Mouse (Mus musculus) neural tube, embryonic 14.5 days (tissue): ENCODE measurements at regions not wholly inside any gene's neighbourhood (a gene's known extent, or its start where the extent isn't known, plus 50 kb on each side); places are given as distances from the start of the nearest gene placed in this dataset.

Experiments used
- ATAC-seq: fragments of 200-750 bp; cut with Nextera tagmentation; 2 replicates; pipeline ENCODE4 v1.8.0; 2017; ENCODE audit warnings: low read depth, mild to moderate bottlenecking, moderate TSS enrichment, moderate library complexity
- H3K27ac ChIP-seq: fragments of 300-500 bp; sonication (generic); 2 replicates; pipeline ENCODE4 v1.5.1; 2014; ENCODE audit warnings: low read depth, mild to moderate bottlenecking, control low read depth, low read length, moderate library complexity, mixed read lengths
- H3K27me3 ChIP-seq: fragments of 300-500 bp; sonication (generic); 2 replicates; pipeline ENCODE4 v1.6.1; 2014; ENCODE audit warnings: low read length; ENCODE audit not compliant: control insufficient read depth, insufficient read depth
- H3K36me3 ChIP-seq: fragments of 300-500 bp; sonication (generic); 2 replicates; pipeline ENCODE4 v1.6.1; 2014; ENCODE audit warnings: low read length, mixed read lengths; ENCODE audit not compliant: control insufficient read depth, insufficient read depth
- H3K4me1 ChIP-seq: fragments of 300-500 bp; sonication (generic); 2 replicates; pipeline ENCODE4 v1.6.1; 2014; ENCODE audit warnings: low read length; ENCODE audit not compliant: control insufficient read depth, insufficient read depth
- H3K4me2 ChIP-seq: fragments of 300-500 bp; sonication (generic); 2 replicates; pipeline ENCODE4 v1.6.1; 2014; ENCODE audit warnings: mild to moderate bottlenecking, low read depth, low read length, control low read depth
- H3K4me3 ChIP-seq: fragments of 300-500 bp; sonication (generic); 2 replicates; pipeline ENCODE4 v1.5.1; 2014; ENCODE audit warnings: low read depth, low read length, control low read depth, mixed read lengths
- H3K9ac ChIP-seq: fragments of 300-500 bp; sonication (generic); replicated peaks from 2 replicates; pipeline ENCODE4 v1.6.1; 2014; ENCODE audit warnings: low read depth, mild to moderate bottlenecking, control low read depth, low read length, mixed read lengths
- H3K9me3 ChIP-seq: fragments of 300-500 bp; sonication (generic); 2 replicates; pipeline ENCODE4 v1.6.1; 2016; ENCODE audit warnings: low read length; ENCODE audit not compliant: control insufficient read depth
- WGBS: fragments of 180-500 bp; shearing (Covaris S2); extraction: QIAGEN DNeasy Blood & Tissue Kit; methylation state at CpG from one replicate; pipeline ENCODE4 v1.1.7; 2014; 5-methylcytosine and 5-hydroxymethylcytosine counted together

DNA sequence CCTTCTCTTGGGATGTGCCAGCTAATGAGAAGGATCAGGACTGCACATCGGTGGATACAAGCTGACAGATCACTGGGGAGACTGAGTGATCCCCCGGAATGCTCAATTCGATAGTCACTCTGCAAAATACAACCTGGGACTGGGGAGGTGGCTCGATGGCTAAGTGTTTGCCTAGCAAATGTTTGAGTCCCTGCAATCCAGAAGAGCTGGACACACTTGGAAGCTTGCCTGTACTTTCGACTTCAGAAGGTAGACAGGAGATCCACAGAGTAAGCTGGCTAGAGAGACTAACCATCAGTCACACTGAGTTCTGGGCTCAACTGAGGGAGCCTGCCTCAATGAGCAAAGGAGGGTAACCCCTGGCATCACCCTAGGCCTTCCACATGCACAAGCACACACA, 69.7 kb downstream of the Rplp1 start:
- ATAC-seq = no peak
- H3K4me1 ChIP-seq = no peaks in the 10 kb centered on the region
- no peaks in the 10 kb centered on the region for H3K9me3 ChIP-seq
- no peak overlapping the region for H3K27ac ChIP-seq
- no peak overlapping the region for H3K9ac ChIP-seq
- H3K4me2 ChIP-seq = no peak overlapping the region
- no peaks in the 10 kb centered on the region for H3K36me3 ChIP-seq
- WGBS = 91% methylated on average over 5 of the region's 5 CpGs
- no peaks in the 10 kb centered on the region for H3K27me3 ChIP-seq
- H3K4me3 ChIP-seq = no peak overlapping the region

DNA sequence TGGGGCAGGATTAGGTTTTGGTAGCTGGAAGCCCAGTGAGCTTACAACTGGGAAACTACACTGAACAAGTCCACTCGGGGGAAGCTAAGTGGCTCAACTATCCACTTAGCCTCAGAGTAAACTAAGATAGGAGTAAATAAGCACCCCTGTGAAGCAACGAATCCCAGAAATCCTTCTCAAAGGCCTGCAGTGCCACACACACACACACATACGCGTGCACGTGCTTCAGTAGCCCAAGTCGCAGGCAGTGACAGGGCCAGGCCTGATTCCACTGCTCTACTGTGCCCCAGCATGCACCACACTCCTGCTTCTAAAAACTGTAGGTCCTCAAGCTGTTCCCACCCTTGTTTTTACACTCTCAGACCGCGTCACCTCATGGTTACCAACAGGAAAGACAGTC, 70.2 kb downstream of the Rplp1 start:
- Histone ChIP-seq H3K27ac (no peak overlapping the region), H3K36me3 (no peaks in the 10 kb centered on the region), H3K27me3 (no peaks in the 10 kb centered on the region), H3K9me3 (no peaks in the 10 kb centered on the region), H3K4me1 (no peaks in the 10 kb centered on the region), H3K4me2 (no peak overlapping the region), H3K9ac (no peak overlapping the region), H3K4me3 (no peak overlapping the region)
- no peak for ATAC-seq
- WGBS = 82% methylated on average over 8 of the region's 8 CpGs

DNA sequence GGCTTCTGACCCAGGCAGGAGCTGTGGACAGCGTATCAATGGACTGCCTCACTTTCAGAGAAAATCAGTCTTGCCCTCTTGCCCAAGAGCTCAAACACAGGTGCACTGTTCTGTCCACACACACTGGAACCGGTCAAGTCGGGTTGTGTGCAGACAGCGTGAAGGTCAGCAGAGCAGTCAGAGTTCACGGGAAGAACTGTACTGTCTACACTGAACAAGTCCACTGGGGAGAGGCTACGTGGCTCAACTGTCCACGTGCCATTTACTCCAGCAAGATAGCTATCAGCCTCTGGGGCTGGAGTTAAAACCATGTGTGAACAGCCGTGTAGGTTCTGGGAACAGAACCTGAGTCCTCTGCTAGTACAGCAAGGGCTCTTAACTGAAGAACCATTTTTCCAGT, 70.8 kb downstream of the Rplp1 start:
- H3K9ac ChIP-seq = no peak overlapping the region
- no peaks in the 10 kb centered on the region for H3K9me3 ChIP-seq
- 77% methylated on average over 8 of the region's 8 CpGs for WGBS
- H3K27me3 ChIP-seq = no peaks in the 10 kb centered on the region
- no peak overlapping the region for H3K4me2 ChIP-seq
- no peak for ATAC-seq
- no peaks in the 10 kb centered on the region for H3K4me1 ChIP-seq
- no peaks in the 10 kb centered on the region for H3K36me3 ChIP-seq
- no peak overlapping the region for H3K4me3 ChIP-seq
- no peak overlapping the region for H3K27ac ChIP-seq

DNA sequence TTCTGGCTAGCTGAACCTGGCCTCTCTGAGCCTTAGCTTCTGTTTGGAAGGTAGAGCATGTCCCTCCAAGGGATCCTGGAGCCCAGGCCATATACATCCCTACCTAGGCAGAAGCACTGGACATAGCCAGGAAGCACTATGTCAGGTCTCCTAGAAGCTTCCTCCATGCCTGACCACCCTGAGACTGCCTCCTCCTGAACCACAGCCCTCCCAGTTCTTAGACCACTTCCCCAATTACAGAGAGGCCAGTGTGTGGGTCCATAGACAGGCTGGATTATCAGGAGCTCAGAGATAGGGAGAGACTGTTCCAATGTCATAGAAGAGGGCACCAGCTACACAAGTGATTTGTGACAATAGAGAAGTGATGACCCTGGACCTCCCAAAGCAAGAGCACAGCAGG, 72.0 kb downstream of the Rplp1 start:
- H3K4me1 ChIP-seq = no peaks in the 10 kb centered on the region
- H3K9me3 ChIP-seq = no peaks in the 10 kb centered on the region
- no peak overlapping the region for H3K4me2 ChIP-seq
- no peaks in the 10 kb centered on the region for H3K27me3 ChIP-seq
- no peaks in the 10 kb centered on the region for H3K36me3 ChIP-seq
- no peak for ATAC-seq
- H3K9ac ChIP-seq = no peak overlapping the region
- no peak overlapping the region for H3K4me3 ChIP-seq
- H3K27ac ChIP-seq = no peak overlapping the region

DNA sequence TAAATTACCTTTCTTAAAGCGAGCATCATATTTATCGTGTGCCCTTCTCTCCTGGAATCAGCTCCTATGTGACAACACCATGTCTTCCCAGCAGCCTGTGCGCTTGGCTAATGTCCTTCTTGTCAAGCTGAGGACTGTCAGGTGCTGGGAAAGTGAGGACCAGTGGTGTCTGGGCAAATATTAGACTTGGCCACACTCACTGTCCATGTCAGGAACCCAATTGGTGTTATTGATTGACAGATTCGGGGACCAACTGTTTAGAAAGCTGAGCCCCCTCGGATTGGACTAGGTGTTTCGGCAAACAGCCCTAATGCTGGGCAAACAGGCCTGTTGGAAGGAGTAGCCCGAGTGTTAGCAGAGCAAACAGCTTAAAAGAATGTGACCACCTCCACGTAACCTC, 73.1 kb downstream of the Rplp1 start:
- Histone ChIP-seq H3K4me3 (no peak overlapping the region), H3K4me2 (no peak overlapping the region), H3K27me3 (no peaks in the 10 kb centered on the region), H3K9me3 (no peaks in the 10 kb centered on the region), H3K27ac (no peak overlapping the region), H3K4me1 (no peaks in the 10 kb centered on the region), H3K36me3 (no peaks in the 10 kb centered on the region), H3K9ac (no peak overlapping the region)
- no peak for ATAC-seq
- WGBS = 89% methylated on average over 8 of the region's 8 CpGs

DNA sequence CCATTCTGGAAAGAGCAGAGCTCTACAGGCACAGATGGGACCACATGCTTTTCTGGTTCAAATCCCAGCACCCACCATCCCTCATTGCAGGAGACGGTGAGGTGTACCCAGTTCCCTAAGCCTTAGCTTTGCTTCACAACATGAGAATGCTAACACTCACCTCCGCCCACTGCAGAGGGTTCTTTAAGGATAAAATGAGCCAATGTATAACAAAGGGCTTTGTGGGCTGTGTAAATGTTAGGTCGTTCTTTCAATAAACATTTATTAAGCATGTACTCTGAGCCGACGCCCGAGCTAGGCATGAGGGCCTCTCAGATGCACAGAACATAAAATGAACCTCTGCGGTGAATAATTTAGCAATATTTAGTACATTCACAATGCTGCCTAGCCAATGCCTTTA, 74.0 kb downstream of the Rplp1 start:
- WGBS = 64% methylated on average over 7 of the region's 7 CpGs
- H3K4me1 ChIP-seq = no peaks in the 10 kb centered on the region
- H3K36me3 ChIP-seq = no peaks in the 10 kb centered on the region
- no peak overlapping the region for H3K4me3 ChIP-seq
- no peaks in the 10 kb centered on the region for H3K9me3 ChIP-seq
- ATAC-seq = no peak
- no peaks in the 10 kb centered on the region for H3K27me3 ChIP-seq
- no peak overlapping the region for H3K4me2 ChIP-seq
- no peak overlapping the region for H3K9ac ChIP-seq
- no peak overlapping the region for H3K27ac ChIP-seq

DNA sequence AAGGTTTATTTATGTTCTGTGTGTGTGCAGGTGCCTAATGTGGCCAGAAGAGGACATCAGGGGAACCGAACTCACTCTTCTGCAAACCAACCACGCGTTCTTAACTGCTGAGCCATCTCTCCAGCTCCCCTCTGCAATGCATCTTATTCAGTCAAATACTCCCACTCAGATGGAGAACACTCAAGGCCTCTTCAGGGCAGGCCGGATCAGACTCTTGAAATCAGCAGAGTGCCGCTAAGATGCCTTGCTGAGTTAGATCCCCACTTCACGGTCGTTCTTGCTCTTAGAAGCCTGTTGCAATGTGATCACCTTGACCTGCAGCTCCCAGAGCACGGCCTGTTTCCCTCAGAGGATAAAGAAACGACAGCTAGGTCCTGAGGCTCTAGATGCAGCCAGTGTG, 81.1 kb downstream of the Rplp1 start:
- no peak overlapping the region for H3K9ac ChIP-seq
- no peaks in the 10 kb centered on the region for H3K36me3 ChIP-seq
- no peaks in the 10 kb centered on the region for H3K9me3 ChIP-seq
- no peak overlapping the region for H3K4me2 ChIP-seq
- ATAC-seq = no peak
- no peaks in the 10 kb centered on the region for H3K27me3 ChIP-seq
- 78% methylated on average over 9 of the region's 9 CpGs for WGBS
- H3K4me1 ChIP-seq = no peaks in the 10 kb centered on the region
- no peak overlapping the region for H3K4me3 ChIP-seq
- H3K27ac ChIP-seq = no peak overlapping the region

DNA sequence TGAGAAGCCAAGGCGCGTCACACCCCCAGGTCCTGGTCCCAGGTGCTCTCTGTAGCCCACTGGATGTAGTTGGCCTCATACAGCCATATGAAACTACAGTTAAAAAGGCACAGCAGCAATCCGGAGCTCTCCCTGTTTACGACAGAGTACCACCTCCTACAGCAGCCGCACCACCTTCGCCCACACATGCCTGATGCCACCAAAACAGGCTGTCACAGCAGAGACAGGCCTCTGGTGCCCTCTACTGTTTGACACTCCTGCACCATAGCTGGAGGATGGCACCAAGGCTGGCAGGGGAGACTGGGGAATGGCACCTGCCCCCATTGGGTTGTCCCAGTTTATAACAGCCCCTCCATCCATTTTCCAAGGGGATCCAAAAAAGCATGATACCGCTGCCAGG, 84.1 kb downstream of the Rplp1 start:
- H3K9me3 ChIP-seq = no peaks in the 10 kb centered on the region
- WGBS = 55% methylated on average over 7 of the region's 7 CpGs
- no peaks in the 10 kb centered on the region for H3K27me3 ChIP-seq
- no peak overlapping the region for H3K9ac ChIP-seq
- no peak overlapping the region for H3K4me2 ChIP-seq
- no peaks in the 10 kb centered on the region for H3K36me3 ChIP-seq
- no peak overlapping the region for H3K27ac ChIP-seq
- no peak overlapping the region for H3K4me3 ChIP-seq
- H3K4me1 ChIP-seq = no peaks in the 10 kb centered on the region
- ATAC-seq = peak; percentile 60; the same call in 1 of the 2 replicates

DNA sequence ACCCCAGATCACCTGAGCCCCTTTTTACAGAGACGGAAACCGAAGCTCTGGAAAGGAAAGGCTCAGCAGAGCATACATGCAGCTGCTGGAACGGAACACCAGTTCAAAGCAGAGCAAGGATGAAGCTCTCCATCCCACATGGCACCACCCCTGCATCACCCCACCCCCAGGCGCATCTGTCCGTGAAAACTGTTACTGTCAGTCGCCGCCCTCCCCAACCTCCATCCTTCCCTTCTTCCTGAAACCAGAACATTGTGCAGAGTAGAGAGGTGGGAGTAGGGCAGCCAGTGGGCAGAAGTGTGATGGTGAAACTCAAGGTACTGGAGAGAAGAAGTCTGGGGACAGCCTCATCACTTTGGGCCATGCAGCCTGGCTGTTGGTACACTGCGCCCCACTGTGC, 84.6 kb downstream of the Rplp1 start:
- H3K27me3 ChIP-seq = no peaks in the 10 kb centered on the region
- no peak for ATAC-seq
- no peak overlapping the region for H3K4me2 ChIP-seq
- H3K4me3 ChIP-seq = no peak overlapping the region
- H3K9me3 ChIP-seq = no peaks in the 10 kb centered on the region
- H3K4me1 ChIP-seq = no peaks in the 10 kb centered on the region
- WGBS = 86% methylated on average over 8 of the region's 8 CpGs
- no peak overlapping the region for H3K9ac ChIP-seq
- no peak overlapping the region for H3K27ac ChIP-seq
- H3K36me3 ChIP-seq = no peaks in the 10 kb centered on the region

DNA sequence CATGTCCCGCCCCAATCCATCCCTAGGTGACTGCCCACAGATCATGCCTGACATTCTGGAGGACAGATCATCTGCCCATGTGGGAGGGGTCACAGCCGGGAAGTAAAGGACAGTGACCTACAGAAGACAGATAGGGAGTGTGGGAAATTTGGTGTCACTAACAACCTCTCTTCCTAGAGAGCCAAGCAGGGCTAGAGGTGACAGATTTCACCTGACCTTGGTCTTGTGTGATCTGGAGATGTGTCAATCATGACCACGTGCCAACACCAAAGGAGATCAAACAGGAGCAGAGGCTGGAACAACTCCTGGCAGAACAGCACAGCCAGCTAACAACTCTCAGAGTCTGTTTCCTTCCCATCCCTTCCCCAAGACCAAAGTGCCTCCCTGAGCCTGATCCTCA, 85.0 kb downstream of the Rplp1 start:
- Histone ChIP-seq H3K4me1 (no peaks in the 10 kb centered on the region), H3K9me3 (no peaks in the 10 kb centered on the region), H3K4me2 (no peak overlapping the region), H3K27ac (no peak overlapping the region), H3K27me3 (no peaks in the 10 kb centered on the region), H3K9ac (no peak overlapping the region), H3K4me3 (no peak overlapping the region), H3K36me3 (no peaks in the 10 kb centered on the region)
- WGBS = 83% methylated on average over 3 of the region's 3 CpGs
- no peak for ATAC-seq
